Mouse (Mus musculus) forebrain, embryonic 16.5 days (tissue): Measurements from ENCODE around the gene Rasgrf2. TPM values are rescaled to one million over a fixed set of nuclear protein-coding genes. Genes with fewer than 3 reads are reported as not detected.

Source experiments
- ATAC-seq: fragments of 200-750 bp; cut with Nextera tagmentation; 2 replicates; pipeline ENCODE4 v1.8.0; 2017; ENCODE audit warnings: mild to moderate bottlenecking, moderate library complexity
- H3K27ac ChIP-seq: fragments of 300-500 bp; sonication (generic); 2 replicates; pipeline ENCODE4 v1.5.1; 2014; ENCODE audit warnings: low read length, control low read depth
- H3K27me3 ChIP-seq: fragments of 300-500 bp; sonication (generic); replicated peaks from 2 replicates; pipeline ENCODE4 v1.6.1; 2014; ENCODE audit warnings: low read length; ENCODE audit not compliant: control insufficient read depth, insufficient read depth
- H3K36me3 ChIP-seq: fragments of 300-500 bp; sonication (generic); 2 replicates; pipeline ENCODE4 v1.6.1; 2014; ENCODE audit not compliant: control insufficient read depth, insufficient read depth
- H3K4me1 ChIP-seq: fragments of 300-500 bp; sonication (generic); replicated peaks from 2 replicates; pipeline ENCODE4 v1.6.1; 2014; ENCODE audit warnings: low read length; ENCODE audit not compliant: control insufficient read depth, insufficient read depth
- H3K4me2 ChIP-seq: fragments of 300-500 bp; sonication (generic); 2 replicates; pipeline ENCODE4 v1.6.1; 2014; ENCODE audit warnings: mild to moderate bottlenecking, low read length, control low read depth
- H3K4me3 ChIP-seq: fragments of 300-500 bp; sonication (generic); replicated peaks from 2 replicates; pipeline ENCODE4 v1.5.1; 2014; ENCODE audit warnings: mild to moderate bottlenecking, low read length, control low read depth
- H3K9ac ChIP-seq: fragments of 300-500 bp; sonication (generic); replicated peaks from 2 replicates; pipeline ENCODE4 v1.6.1; 2014; ENCODE audit warnings: low read depth, low read length, control low read depth
- H3K9me3 ChIP-seq: fragments of 300-500 bp; sonication (generic); 2 replicates; pipeline ENCODE4 v1.6.1; 2016; ENCODE audit warnings: low read length; ENCODE audit not compliant: control insufficient read depth
- WGBS: fragments of 180-500 bp; shearing (Covaris S2); extraction: QIAGEN DNeasy Blood & Tissue Kit; methylation state at CpG from one replicate; pipeline ENCODE4 v1.1.7; 2014; 5-methylcytosine and 5-hydroxymethylcytosine counted together
- polyA plus RNA-seq: library from polyadenylated mRNA; unstranded; fragments of >200 nt; fragmentation: Nextera tagmentation; extraction: Ambion mirVana; gene quantifications from 2 replicates; pipeline ENCODE4 v1.2.1, GENCODE M21; 2015

Rasgrf2 gene
- polyA plus RNA-seq, 1 experiment from 2014 or later, result 4.0 TPM

DNA sequence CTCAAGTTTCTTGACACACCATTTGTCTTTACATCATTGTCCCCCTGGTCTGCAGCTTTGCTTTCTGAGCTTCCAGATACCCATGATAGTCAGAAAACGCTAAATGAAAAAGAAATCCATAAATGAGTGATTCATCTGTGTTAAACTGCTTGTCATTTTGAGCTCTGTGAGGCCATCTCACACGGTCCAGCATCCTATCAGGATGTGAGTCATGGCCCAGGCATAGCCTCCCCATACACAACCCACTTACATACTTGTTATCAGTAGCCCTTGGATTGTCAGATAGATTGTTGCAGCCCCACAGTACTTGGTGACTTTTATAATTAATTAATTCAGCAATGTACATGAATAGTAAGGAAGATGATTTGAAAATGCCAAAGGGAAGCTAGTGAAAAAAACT is 63.6 kb downstream of the Rasgrf2 start:
- no peak overlapping the region for H3K9ac ChIP-seq
- H3K9me3 ChIP-seq, result no peaks in the 10 kb centered on the region
- no peaks in the 10 kb centered on the region for H3K27me3 ChIP-seq
- H3K27ac ChIP-seq, result no peak overlapping the region
- ATAC-seq, result no peak
- H3K4me2 ChIP-seq, result no peak overlapping the region
- no peaks in the 10 kb centered on the region for H3K4me1 ChIP-seq
- 78% methylated on average over 2 of the region's 2 CpGs for WGBS
- no peaks in the 10 kb centered on the region for H3K36me3 ChIP-seq
- H3K4me3 ChIP-seq, result no peak overlapping the region

DNA sequence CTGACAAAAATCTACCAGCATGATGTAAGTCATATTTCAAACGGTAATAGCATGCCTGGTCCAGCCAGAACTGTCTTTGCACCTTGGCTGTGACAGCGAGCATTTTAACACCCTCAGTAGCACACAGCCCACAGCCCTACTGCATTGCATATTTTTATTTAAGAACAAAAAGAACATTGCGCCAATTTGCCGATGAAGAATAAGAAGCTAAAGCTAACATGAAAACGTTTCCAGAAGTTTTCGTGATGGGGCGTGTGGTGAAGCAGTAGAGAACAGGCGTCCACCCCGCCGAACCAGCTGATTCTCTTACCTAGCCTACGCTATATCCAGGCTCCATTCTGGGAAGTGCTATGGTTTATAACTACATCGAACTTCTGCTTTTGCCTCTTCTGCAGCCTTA is 77.7 kb downstream of the Rasgrf2 start:
- Histone ChIP-seq H3K4me1 (no peaks in the 10 kb centered on the region), H3K27ac (no peak overlapping the region), H3K4me3 (no peak overlapping the region), H3K36me3 (no peaks in the 10 kb centered on the region), H3K27me3 (no peaks in the 10 kb centered on the region), H3K9ac (no peak overlapping the region), H3K4me2 (no peak overlapping the region), H3K9me3 (no peaks in the 10 kb centered on the region)
- no peak for ATAC-seq
- WGBS, result 91% methylated on average over 12 of the region's 12 CpGs

DNA sequence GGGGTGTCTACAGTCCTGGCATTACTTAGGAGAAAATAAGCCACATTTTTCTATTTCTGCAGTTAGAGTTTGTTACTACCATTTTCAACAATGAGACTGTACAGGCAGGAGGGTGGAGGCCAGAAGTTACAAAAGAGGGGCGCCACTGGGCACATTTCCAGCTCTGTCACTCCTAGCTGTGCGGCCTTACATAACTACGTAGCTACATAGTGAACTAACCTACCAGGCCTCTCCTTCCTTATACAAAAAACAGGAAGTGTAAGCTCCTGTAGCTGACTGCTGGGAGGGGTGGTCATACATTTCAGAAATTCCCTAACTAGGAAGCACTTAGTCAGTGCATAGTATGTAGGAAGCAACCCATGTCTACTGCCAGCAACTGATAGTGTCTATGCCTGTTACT is 78.5 kb downstream of the Rasgrf2 start:
- Histone ChIP-seq H3K27ac (no peak overlapping the region), H3K9me3 (no peaks in the 10 kb centered on the region), H3K4me2 (no peak overlapping the region), H3K27me3 (no peaks in the 10 kb centered on the region), H3K4me3 (no peak overlapping the region), H3K36me3 (no peaks in the 10 kb centered on the region), H3K4me1 (no peaks in the 10 kb centered on the region), H3K9ac (no peak overlapping the region)
- WGBS, result 81% methylated on average over 3 of the region's 3 CpGs
- no peak for ATAC-seq

DNA sequence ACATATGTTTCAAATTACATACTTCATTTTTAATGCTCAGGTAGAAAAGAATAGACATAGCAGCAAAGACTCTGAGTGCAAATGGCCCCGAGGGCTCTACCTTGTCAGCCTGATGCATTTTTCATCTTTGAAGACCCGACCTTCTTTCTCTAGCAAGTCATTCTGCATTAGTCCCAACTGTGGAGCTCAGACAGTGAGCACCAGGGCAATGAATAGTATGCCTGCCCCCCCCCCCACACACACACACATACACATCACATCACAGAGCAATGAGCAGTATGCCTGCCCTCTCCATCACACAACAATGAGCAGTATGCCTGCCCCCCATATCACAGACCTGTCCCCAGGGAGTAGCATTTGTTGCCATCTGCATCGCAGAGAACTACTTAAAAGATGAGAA is 80.2 kb downstream of the Rasgrf2 start:
- Histone ChIP-seq H3K9me3 (no peaks in the 10 kb centered on the region), H3K27ac (no peak overlapping the region), H3K36me3 (no peaks in the 10 kb centered on the region), H3K4me2 (no peak overlapping the region), H3K4me1 (no peaks in the 10 kb centered on the region), H3K4me3 (no peak overlapping the region), H3K27me3 (no peaks in the 10 kb centered on the region), H3K9ac (no peak overlapping the region)
- 86% methylated on average over 3 of the region's 3 CpGs for WGBS
- ATAC-seq, result no peak

DNA sequence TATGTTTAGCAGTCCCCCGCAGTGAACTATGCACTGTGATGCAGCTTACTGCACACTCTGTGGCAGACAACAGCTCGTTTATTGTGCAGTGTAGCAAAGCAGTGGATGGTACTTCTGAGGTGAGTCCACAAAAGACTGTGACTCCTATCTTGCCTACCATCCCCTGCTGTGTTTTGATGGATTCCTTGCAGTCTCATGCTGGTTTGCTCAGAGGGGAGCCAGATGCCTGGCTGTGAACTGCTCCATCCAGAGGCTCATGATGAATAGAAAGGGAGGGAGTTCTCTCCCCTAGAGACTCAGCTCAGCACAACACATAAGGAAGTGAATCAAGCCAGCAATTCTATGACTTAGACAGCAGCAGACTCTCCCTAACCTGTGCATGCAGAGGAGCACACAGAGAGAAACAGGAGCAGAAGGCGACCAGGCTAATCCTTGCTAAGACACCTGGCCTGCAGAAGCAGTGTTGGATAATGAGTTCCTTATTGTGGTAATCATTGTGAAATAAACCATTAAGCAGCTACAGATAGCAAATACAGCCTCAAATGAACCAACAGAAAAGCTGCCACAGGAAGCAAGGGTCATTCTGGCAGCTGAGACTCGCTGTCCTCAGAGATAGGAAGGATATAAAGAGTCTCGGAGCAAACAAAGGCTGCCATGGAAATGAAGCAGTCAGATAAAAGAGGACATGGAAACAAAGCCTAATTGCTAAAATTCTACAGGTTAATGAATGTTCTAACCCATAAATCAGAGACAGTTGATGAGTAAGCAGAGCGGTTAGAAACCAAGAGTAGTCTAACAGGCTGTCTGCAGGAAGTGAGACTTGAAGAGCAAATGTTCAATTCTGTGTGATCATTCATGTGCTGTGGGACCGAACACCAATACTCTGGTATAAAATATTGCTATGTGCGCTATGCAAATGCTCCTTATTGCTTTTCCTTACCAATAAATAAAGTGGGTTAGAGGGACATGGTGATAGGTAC is 89.6 kb downstream of the Rasgrf2 start:
- 37% methylated on average over 8 of the region's 8 CpGs for WGBS
- Histone ChIP-seq H3K27me3 (no peaks in the 10 kb centered on the region), H3K9ac (no peak overlapping the region), H3K27ac (no peak overlapping the region), H3K9me3 (no peaks in the 10 kb centered on the region), H3K4me3 (no peak overlapping the region), H3K36me3 (no peaks in the 10 kb centered on the region), H3K4me1 (no peaks in the 10 kb centered on the region), H3K4me2 (no peak overlapping the region)
- peak; percentile 33; the same call in 1 of the 2 replicates for ATAC-seq

DNA sequence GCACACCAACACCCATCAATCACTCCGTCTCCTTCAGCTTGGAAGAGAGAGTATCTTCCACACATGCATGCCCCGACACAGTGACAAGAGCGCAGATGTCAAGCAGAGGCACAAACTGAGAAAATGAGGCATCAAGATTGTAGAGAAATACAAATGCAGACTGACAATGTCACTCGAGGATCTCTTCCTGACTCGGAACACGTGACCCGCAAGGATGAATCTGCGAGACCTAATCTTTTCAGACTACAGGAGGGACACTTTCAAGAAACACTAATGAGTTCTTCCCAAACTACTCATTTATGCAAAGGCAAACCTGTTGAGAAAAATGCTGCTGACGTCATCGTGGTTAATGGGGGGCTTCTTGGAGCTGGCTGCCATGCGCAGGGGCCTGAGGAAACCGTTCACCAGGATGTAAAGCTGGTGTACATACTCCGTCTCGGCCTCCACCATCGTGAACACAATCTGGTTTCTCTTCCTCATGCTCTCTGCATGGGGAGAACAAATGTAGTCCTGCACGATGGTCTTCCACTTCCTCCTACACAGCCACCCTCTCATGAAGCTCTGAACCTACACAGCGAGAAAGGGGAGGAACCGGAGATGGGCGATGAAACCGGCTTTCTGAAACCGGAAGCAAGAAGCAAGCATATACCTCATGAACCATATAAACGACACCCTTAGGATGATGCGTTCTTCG is 100.9 kb downstream of the Rasgrf2 start:
- WGBS, result 92% methylated on average over 24 of the region's 24 CpGs
- H3K4me3 ChIP-seq, result no peak overlapping the region
- H3K27ac ChIP-seq, result no peak overlapping the region
- no peaks in the 10 kb centered on the region for H3K9me3 ChIP-seq
- no peaks in the 10 kb centered on the region for H3K4me1 ChIP-seq
- ATAC-seq, result no peak
- H3K4me2 ChIP-seq, result no peak overlapping the region
- H3K9ac ChIP-seq, result no peak overlapping the region
- H3K36me3 ChIP-seq, result no peaks in the 10 kb centered on the region
- no peaks in the 10 kb centered on the region for H3K27me3 ChIP-seq

DNA sequence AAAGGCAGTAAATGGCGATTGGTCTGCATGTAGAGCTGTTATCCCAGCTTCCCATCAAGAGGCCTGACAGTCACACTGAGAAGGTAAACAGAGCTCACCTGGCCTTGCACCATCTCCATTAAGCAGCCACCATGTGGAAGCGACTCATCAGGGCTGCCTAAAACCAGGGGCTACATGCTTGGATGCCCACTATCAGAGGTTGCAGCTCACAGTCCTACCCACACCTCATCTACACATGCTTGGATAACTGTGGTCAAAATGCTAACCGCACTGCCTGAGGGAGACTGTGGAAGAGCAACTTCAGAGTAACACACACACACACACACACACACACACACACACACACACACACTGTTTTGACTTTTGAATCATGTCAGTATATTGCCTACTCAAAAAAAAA is 101.8 kb downstream of the Rasgrf2 start:
- no peak overlapping the region for H3K27ac ChIP-seq
- no peaks in the 10 kb centered on the region for H3K9me3 ChIP-seq
- no peak overlapping the region for H3K4me2 ChIP-seq
- H3K9ac ChIP-seq, result no peak overlapping the region
- no peaks in the 10 kb centered on the region for H3K27me3 ChIP-seq
- no peak overlapping the region for H3K4me3 ChIP-seq
- no peaks in the 10 kb centered on the region for H3K36me3 ChIP-seq
- no peak for ATAC-seq
- no peaks in the 10 kb centered on the region for H3K4me1 ChIP-seq
- 89% methylated on average over 3 of the region's 3 CpGs for WGBS

DNA sequence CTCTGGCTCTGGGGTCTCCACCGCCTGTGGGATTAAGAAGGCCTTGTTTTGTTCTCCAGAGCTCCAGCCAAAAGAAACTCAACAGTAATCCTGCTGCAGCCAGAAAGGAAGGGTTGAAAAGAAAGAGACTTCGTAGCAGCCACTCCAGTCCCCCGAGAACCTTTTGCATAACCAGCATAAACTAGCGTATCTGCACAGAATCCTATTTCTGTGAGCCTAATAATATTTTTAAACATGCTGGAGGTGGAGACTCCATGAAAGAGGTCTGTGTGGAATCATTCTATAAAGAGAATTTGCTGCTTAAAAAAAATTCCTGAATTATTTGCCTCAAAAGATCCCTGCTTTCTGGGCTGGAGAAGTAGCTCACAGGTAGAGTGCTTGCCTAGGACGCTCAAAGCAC is 103.5 kb downstream of the Rasgrf2 start:
- no peak for ATAC-seq
- Histone ChIP-seq H3K27ac (no peak overlapping the region), H3K9ac (no peak overlapping the region), H3K4me2 (no peak overlapping the region), H3K27me3 (no peaks in the 10 kb centered on the region), H3K9me3 (no peaks in the 10 kb centered on the region), H3K4me3 (no peak overlapping the region), H3K4me1 (no peaks in the 10 kb centered on the region), H3K36me3 (no peaks in the 10 kb centered on the region)
- WGBS, result 65% methylated on average over 5 of the region's 5 CpGs

DNA sequence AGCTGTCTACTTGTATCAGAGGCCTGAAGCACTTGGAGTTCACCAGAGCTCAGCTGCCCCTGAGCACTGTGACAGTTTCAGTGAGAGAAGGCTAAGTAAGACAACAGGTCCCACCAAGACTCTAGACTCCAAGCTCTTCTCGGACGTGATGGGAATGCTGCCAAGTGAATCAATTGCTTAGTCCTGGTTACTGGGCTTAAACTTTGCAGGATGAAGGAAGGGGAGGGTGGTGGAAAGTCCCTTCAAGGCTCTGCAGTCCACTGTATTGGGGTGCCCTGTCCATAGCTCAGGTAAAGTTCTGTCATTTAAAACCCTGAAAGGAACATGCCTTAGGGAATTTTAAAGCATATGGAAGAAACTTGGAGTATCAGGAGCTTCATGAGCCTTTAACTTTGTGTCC is 104.8 kb downstream of the Rasgrf2 start:
- H3K4me3 ChIP-seq, result no peak overlapping the region
- no peak overlapping the region for H3K4me2 ChIP-seq
- no peaks in the 10 kb centered on the region for H3K36me3 ChIP-seq
- no peaks in the 10 kb centered on the region for H3K9me3 ChIP-seq
- H3K27ac ChIP-seq, result no peak overlapping the region
- no peaks in the 10 kb centered on the region for H3K4me1 ChIP-seq
- H3K27me3 ChIP-seq, result no peaks in the 10 kb centered on the region
- WGBS, result 77% methylated on average over 2 of the region's 2 CpGs
- no peak overlapping the region for H3K9ac ChIP-seq
- ATAC-seq, result no peak
